Mouse (Mus musculus) heart, postnatal 0 days (tissue): Measurements from ENCODE around the gene Fubp1.

ENCODE experiments used
- CTCF ChIP-seq: IDR thresholded peaks from 2 replicates; pipeline ENCODE4 v1.5.1; 2016; ENCODE audit warnings: antibody characterized with exemption, control low read depth, low read depth
- EP300 ChIP-seq: IDR thresholded peaks from 2 replicates; pipeline ENCODE4 v1.6.1; 2016; ENCODE audit warnings: antibody characterized with exemption, low read depth

DNA sequence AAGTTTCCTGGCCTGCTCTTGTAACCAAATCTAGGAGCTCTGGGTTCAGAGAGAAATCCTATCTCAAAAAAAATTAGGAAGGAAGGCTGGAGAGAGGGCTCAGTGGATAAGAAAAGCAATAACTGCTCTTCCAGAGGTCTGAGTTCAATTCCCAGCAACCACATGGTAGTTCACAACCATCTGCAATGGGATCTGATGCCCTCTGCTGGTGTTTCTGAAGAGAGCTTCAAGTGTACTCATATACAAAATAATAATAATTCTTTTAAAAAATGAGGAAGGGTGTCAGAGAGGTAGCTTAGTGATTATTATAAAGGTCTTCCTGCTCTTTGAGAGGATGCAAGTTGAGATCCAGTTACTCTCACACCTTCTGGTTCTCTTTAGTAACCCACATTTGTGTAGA lies 14.7 kb downstream of the Fubp1 start:
- TF ChIP-seq EP300: no peak
- TF ChIP-seq CTCF: no peak
